Mouse (Mus musculus) kidney, adult 8-10 months (tissue): ENCODE results near the gene Arhgef18.

Source experiments
- DNase-seq, 2 experiments: peaks; one replicate each; pipeline ENCODE4 v3.0.0; 2022

Gene Arhgef18

DNA sequence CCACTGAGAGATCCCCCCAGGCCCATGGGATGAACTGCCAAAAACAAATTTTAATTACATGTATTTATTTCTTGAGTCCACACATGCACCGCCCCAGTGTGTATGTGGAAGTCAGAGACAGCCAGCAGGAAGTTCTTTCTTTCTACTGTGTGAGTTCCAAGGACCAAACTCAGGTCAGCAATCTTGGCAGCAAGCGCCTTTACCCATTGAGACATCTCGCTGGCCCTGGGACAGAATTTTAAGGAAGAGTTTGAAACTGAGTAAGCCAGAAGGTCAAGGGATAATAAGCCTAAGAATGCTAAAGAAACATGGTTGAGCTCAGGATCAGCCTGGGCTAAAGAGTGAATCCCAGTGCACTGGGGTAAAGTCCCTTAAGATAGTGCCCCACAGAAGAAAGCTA is 4.8 kb downstream of the Arhgef18 start:
- DNase-seq: peak; percentile 32 to 57

DNA sequence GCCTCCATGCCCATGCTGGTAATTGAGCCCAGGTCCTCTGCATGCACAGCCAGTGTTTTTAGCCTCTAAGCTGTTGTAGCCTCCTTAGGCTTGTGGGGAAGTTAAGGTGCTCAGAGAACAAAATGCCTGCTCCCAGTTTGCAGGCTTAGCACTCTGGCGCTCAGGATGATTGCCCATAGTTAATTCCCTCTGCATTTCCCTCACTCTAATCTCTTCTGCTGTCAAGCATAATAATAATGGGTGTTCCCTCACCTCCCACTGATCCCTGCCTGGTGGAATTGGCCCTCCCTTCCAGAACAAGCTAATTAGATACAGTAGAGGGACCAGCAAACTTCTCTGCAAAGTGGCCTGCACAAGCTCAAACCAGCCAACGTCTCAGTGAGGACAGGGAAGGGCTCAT is 7.7 kb downstream of the Arhgef18 start:
- no peak for DNase-seq

DNA sequence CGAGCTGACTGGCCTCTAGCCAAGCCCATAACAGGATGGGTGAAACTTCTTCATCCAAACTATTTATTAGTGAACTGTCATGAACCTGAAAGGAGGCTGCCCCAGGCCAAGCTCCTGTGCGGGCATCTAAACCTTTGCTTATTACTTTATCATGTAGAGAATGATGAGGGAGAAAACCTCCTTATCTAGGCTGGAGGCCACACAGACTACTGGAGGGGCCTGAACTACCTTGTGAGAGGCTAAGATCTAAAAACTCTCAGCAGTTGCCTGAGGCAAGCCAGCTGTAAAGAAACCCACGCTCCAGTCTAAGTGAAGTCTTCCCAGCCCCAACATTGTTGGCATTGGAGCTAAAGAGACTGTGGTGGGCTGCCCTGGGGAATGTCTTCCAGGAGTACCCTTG is 14.6 kb downstream of the Arhgef18 start:
- no peak for DNase-seq

DNA sequence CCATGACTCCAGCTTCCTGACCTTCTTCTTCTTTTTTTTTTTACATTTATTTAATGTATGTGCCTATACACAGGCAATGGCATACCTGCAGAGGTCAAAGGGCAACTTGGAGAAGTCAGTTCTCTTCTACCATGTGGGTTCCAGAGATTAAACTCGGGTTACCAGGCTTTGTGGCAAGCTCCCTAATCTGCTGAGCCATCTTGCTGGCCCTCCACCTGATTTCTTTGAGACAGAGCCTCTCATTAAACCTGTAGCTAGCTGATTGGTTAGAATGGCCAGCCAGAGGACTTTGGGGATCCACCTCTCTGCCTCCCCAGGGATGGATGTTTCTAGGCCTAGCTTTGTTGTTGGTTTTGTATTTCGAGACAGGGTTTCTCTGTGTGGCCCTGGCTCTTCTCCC is 18.3 kb downstream of the Arhgef18 start:
- no peak for DNase-seq

DNA sequence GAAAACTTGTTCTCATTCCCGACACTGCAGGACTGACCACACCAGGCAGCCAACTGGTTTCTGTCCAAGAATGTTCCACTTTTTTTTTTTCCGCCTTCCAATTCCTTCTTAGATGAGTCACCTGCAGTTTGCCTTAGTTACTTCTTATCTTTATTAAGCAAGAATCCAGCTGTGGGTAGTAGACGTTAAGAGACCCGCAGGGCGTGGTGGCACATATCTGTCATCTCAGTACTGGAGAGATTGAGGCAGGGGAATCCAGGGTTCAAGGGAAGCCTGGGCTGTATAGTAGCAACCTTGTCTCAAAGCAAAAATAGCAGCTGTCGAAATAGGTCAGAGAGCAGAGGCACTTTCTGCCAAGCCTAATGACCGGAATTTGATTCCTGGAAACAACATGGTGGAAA is 19.1 kb downstream of the Arhgef18 start:
- peak; percentile 17 to 39 for DNase-seq

DNA sequence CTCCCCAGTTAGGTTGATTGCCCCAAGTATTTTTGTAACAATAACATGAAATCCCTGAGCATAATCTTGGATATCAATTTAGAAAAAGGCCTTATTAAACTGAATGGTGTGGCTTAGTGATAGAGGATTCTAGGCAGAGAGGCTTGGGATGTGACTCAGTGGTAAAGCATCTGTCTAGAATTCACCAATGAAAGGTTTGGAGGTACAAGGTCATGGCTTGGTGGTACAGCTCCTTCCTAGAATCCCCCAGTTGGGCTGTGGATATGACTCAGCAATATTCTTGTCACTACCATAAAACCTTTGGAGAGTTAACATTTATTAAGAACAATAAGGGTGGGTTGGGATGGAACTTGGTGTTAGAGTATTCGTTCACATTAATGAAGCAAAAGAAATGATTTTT is 20.0 kb downstream of the Arhgef18 start:
- DNase-seq: no peak

DNA sequence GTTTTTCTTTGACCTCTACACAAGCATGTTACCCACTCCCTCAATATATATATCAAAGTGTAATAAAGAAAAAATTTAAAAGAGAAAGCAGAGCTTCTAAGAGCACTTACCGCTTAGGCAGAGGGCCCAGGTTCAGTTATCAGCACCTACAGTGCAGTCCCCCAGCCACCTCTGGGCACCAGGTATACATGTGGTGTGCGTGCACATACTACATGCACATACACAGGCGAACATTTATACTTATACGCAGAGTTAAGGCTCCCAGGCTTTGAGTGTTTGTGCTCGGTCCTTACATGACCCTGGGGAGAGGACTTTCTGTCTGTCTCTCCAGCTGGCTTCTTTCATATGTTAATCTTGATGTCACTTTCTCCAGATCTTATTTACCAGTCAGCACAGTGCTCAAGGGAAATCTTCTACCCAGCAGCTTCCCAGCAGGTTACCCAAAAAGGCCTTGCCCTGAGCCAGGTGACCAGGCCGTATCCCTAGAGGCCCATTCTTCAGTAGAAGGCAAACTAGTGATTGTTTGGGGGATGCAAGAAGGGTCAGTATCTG is 21.9 kb downstream of the Arhgef18 start:
- no peak for DNase-seq

DNA sequence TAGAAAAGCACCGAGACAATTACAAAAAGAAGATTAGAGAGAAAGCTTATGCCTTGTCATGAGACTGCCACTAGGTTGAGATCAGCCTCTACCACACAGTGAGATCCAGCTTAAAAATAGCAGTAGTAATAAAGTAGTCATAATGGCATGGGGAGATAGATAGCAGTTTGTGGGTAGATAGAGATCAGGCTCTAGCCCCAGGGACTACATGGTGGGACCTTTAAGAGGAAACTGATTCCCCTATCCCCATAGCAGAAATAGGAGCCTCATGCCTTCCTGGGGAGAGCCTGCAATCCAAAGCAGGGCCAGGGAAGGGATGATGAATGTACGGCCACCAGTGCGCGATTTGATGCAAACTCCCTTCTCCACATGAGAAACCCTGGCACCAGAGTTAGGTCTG is 22.5 kb downstream of the Arhgef18 start:
- DNase-seq: no peak

DNA sequence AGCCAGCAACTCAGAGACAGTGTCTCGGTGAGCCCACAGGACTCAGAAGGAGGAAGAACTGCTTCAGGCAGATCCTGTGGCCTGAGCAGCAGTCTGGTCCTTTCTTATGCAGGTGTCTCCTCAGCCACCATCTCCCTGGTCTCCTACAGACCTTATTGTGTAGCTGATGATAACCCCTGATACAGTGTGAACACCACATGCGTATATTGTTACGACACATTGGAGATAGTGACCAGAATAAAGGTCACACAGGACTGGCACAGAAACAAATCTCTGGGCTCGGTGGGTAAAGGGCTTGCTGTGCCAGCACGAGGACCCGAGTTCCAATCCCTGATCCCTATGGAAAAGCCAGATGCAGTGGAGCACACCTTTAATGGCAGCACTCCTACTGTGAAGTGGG is 22.9 kb downstream of the Arhgef18 start:
- no peak for DNase-seq

DNA sequence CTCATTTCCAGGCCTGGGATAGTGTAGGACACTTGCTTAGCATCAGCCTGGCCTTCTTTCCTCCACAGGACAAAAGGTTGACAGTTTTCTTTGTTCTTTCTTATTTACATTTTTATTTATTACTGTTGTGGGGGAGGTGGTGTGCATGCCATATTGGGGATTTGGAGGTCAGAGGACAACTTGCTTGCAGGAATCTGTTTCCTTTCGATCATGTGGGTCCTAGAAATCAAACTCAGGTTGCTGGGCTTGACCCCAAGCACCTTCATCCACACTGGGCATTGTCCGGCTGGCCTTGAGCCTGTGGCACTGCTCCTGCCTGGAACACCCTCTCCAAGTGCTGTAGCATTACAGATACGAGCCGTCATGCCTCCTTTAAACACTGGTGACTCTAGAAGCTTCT is 24.0 kb downstream of the Arhgef18 start:
- DNase-seq: no peak

DNA sequence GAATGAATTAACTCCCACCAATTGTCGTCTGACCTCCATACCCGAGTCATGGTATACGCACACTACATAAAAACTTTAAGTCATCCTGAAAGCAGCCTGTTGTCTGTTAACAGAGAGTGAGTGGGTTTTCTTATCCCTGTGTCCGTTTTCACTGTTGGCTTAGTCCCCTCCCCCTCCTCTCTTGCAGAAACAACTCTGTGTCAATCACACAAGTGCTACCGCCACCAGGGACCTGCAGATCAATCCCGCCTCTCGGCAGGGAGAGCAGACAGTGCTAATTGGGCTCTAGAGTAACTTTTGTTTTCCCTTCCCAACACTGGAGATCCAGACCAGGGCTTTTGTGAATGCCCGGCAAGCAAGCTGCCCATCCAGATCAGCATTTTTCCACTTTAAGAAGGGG is 24.6 kb downstream of the Arhgef18 start:
- no peak for DNase-seq

DNA sequence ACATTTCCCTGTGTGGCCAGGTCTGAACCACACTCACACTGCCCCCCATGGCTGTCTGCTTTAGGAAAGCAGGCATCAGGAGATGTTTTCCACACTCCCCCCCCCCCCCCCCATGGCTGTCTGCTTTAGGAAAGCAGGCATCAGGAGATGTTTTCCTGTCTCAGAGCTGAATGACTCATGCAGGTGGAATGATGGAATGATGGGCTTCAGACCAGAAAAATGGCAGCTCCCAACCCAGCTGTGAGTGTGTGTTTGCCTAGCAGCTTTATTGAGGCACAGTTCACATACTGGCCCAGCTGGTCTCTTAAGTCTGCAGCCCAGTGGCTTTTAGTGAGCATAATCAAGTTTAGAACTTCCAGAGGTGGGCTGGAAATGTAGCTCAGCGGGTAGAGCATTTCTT is 25.3 kb downstream of the Arhgef18 start:
- DNase-seq: no peak

DNA sequence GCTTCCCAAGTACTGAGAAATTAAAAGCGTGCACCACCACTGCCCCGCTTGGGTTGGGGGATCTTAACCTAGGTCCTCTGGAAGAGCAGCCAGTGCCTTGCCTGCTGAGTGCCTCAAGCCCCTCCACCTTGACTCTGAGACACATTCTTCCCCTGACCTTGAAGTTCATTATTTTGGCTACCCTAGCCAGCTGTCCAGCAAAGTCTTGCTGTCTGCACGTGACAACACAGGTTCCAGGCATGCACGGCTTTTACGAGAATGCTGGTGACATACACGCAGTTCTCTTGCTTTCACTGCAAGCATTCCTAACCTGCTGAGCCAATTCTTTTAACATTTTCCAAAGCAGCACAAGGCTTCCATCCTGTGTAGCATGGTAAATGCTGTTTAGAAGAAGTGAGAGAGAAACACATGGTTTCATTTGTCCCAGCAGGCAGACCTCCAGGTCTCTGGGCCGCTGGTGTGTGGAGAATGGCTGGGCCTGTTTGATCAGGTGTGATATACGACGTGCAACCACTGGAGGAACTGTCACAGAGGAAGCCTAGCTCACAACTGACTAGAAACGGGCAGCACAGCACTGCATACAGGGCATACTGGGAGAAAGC is 27.4 kb downstream of the Arhgef18 start:
- DNase-seq: no peak

DNA sequence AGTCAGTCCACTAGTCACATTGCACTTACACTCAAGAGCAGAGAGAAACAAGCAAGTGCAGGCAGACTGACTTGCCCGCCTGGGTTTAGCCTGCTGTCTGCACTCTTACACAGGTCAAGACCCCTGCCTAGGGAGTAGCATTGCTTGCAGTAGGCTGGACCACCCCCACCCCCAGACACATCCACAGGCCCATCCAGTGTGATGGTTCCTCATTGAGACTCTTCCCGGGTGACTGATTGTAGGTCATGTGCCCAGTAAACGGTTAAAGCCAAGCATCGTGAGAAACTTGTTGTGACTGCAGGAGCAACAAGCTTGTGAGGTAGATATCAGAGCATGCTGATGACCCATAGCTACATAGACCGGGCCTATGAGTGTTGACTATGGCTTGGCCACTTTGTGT is 28.7 kb downstream of the Arhgef18 start:
- DNase-seq: no peak

DNA sequence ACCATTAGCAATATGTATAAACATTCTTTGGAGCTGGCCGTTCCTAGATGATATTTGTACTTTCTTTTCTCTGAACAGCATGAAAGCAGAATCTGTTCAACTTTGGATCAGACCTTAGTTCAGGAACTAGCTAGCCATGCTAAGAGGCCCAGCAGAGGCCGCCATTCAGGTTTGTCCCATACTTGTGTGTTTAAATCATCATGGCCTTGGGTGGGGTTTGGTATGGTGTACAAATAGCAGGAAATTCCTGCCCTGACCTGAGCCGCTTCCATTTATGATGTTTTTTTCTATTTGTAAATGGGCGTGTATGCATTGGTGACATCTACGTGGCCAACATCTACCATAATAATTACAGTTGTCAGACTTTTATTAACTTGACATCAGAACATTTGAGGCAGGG is 32.4 kb downstream of the Arhgef18 start:
- no peak for DNase-seq

DNA sequence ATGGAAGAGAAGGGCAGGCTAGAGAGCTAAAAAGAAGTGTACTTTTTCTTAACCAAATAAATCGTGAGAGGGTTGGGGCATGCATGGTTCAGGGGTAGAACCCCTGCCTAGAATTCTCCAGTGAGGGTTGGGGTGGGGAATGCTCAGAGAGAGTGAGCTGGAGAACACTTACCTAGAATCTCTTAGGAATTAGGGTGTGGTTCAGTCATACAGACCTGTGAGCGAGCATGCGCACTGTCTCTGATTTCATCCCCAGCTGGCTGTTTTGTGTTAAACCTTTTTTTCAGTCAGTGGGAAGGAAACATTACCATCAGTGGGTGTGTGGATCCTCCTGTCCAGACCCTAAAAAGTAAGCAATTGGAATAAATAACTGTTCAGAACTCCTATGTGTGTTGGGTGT is 33.4 kb downstream of the Arhgef18 start:
- no peak for DNase-seq

DNA sequence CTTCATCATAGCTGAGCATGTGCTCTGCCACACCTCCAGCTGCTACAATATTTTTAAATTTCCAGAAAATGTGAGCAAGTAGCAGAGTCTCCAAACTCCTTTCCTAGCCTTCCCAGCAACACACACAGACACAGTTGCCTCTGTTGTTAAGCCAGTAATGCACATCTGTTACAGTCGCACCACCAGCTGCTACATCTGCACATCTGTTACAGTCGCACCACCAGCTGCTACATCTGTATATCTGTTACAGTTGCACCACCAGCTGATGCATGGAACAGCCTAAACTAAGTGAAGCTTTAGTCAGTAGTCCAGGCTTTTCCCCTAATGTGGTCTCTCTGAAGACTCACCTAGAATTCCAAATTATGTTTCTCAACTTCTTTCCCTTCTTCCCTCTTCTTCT is 35.6 kb downstream of the Arhgef18 start:
- no peak for DNase-seq

DNA sequence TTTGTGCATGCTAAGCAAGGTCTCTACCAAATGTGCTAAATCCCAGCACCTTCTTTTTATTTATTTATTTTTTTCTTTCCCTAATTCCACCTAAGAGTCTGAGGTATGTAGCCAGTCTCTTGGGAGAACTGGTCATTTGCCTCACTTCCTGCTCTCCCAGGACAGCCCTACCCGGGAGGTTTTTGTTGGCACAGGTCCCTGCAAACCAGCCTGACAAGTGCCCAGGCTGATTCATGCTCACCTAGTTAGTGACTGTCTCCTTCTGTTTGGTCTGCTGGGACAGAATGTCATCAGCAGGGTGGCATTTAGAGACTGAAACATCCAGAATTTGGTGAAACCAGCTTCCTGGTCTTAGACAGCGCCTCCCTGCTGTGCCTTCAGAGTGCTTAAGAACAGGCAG is 37.2 kb downstream of the Arhgef18 start:
- peak; percentile 61 to 63 for DNase-seq

DNA sequence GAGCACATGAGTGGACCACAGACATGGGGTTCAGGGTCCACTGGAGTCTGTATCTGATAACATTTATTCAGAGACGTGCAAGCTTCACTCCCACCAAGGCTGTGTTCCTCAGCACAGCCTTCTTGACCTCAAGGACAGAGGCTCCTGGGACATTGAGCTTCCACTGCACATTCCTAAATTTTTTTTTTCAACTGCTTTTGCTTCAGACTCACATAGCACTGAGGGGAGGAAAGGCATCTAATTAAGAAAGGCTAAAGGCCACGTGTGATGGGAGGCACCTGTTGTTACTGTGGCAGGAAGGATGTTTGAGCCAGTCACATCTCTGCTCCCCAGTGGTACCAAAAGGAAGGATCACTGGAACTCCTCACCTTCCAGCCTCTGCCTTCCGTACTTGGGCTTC is 38.3 kb downstream of the Arhgef18 start:
- no peak for DNase-seq

DNA sequence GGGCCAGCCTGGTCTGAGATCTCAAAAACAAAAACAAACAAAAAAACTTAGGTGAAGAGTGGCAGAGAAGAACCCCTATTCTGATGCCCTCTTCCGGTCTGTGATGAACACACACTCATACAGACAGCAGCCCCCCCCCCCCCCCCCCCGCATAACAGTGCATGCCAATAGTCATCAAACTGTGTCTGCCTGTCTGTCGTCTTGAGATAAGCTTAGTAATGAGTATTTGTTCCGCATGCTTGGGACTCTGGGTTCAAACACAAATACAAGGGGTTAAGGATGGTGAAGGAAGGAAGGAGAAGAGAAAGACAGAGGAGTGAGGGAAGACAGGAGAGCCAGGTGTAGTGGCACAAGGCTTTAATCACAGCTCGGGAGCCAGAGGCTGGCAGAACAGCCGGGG is 43.7 kb downstream of the Arhgef18 start:
- no peak for DNase-seq

DNA sequence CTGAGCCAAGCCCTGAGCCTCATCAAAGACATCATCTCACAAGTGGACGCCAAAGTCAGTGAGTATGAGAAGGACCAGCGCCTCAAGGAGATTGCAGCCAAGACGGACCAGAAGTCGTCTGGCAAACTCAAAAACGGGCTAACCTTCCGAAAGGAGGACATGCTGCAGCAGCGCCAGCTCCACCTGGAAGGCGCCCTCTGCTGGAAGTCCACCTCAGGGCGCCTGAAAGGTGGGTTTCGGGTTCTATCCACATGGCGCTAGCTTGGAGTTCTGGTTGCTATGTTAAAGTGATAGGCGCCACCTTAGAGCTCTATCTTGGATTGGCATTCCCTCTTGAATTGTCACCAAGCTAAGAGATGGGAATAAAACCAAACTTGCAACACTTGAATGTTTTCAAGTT is 46.7 kb downstream of the Arhgef18 start:
- DNase-seq: no peak

DNA sequence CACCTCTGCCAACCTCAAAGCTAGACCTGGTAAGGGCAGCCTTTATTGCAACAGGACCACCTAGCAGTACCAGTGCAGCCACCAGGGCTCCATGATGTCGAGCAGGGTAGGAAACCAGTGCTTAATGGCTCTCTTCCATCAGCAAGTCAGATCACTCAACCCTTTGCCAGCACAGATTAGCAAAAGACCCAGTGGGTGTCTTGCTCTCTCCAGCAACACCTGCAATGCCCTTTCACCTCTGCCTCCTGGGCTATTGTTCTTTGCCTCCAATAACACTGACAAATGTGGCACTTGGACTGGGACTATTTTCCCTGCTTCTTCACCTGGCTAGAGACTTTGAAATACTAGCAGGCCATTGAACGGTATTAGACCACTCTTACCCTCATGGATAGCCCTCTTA is 56.4 kb downstream of the Arhgef18 start:
- DNase-seq: no peak

DNA sequence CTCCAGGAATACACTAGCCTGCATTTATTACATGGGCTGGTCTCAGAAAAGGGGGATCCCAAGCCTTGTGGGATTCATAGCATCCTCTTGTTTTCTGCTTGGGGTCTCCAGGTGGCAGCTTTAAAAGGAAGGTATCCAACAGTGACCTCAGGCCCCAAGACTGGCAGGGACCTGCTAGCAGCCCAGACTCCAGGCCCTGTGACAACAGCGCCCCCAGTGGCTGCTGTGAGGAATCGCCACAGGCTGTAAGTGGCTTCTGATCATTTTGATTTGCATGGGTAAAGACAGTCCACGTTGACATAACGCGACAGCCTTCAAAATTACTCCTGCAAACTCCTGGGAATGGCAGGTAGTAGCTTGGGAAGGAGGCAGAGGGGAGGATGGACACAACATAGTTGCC is 57.9 kb downstream of the Arhgef18 start:
- DNase-seq: no peak

DNA sequence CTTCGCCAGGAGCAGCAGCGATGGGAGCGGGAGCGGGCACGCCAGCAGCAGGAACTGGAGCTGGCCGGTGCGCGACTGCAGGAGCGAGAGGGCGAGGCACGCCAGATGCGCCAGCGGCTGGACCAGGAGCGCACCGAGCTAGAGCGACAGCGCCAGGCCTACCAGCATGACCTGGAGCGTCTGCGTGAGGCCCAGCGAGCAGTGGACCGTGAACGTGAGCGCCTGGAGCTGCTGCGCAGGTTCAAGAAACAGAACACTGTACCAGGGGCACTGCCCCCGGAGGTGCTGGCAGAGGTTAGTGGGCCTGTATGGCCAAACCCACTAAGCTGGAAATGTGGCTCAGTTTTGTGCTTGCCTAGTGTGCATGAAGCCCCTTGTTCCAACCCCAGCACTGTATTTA is 59.2 kb downstream of the Arhgef18 start:
- peak; percentile 50 to 59 for DNase-seq

DNA sequence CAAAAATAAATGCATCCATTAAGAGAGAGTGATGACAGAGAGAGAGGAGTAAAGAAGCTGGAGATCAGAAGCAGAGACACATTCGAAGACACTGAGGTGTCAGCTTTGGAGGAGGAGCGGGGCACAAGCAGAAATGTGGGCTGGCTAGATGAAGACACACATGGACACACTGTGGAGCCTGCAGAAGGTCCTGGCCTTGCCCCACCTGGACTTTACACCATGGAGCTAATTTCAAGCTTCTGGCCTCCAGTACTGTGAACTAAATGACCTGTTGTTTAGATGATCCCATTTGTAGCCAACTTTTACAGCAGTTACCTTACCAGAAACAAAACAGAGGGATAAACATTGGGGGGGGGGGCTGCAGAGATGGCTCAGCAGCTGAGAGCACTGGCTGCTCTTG is 70.4 kb downstream of the Arhgef18 start:
- peak; percentile 39 to 49 for DNase-seq

DNA sequence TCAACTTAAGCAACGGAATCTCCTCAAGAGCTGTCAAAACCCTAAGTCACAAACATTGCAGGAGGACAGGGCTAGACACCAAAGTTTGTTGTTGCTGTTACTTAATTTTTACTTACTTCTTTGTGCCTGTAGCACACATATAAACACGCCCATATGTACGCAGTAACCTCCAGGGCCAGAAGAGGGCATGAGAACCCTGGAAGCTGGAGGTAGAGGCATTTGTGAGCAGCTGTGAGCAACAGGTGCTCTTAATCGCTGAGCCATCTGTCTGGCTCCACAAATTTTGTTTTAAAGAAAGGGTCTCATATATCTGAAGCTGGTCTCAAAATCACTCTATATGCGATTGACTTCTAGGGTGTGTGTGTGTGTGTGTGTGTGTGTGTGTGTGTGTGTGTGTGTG is 71.5 kb downstream of the Arhgef18 start:
- DNase-seq: peak; percentile 36 to 53
